Mouse (Mus musculus) heart, embryonic 12.5 days (tissue): ENCODE data around the gene Cacna1c. TPM values are rescaled to one million over a fixed set of nuclear protein-coding genes. Genes with fewer than 3 reads are reported as not detected.

Experiments used
- ATAC-seq: fragments of 200-750 bp; cut with Nextera tagmentation; 2 replicates; pipeline ENCODE4 v1.8.0; 2017; ENCODE audit warnings: moderate TSS enrichment, moderate library complexity; ENCODE audit not compliant: insufficient number of reproducible peaks, low FRiP score
- H3K27ac ChIP-seq: fragments of 300-500 bp; sonication (generic); 2 replicates; pipeline ENCODE4 v1.5.1; 2016; ENCODE audit warnings: mild to moderate bottlenecking, moderate library complexity; ENCODE audit not compliant: poor library complexity, severe bottlenecking
- H3K27me3 ChIP-seq: fragments of 300-500 bp; sonication (generic); replicated peaks from 2 replicates; pipeline ENCODE4 v1.6.1; 2016; ENCODE audit warnings: mild to moderate bottlenecking, moderate library complexity
- H3K36me3 ChIP-seq: fragments of 300-500 bp; sonication (generic); 2 replicates; pipeline ENCODE4 v1.6.1; 2016; ENCODE audit warnings: mild to moderate bottlenecking, moderate library complexity
- H3K4me1 ChIP-seq: fragments of 300-500 bp; sonication (generic); replicated peaks from 2 replicates; pipeline ENCODE4 v1.6.1; 2016; ENCODE audit warnings: mild to moderate bottlenecking
- H3K4me2 ChIP-seq: fragments of 300-500 bp; sonication (generic); 2 replicates; pipeline ENCODE4 v1.6.1; 2016; ENCODE audit warnings: mild to moderate bottlenecking, moderate library complexity
- H3K4me3 ChIP-seq: fragments of 300-500 bp; sonication (generic); 2 replicates; pipeline ENCODE4 v1.5.1; 2016; ENCODE audit warnings: mild to moderate bottlenecking
- H3K9ac ChIP-seq: fragments of 300-500 bp; sonication (generic); 2 replicates; pipeline ENCODE4 v1.6.1; 2016; ENCODE audit warnings: mild to moderate bottlenecking, moderate library complexity
- H3K9me3 ChIP-seq: fragments of 300-500 bp; sonication (generic); replicated peaks from 2 replicates; pipeline ENCODE4 v1.6.1; 2016; ENCODE audit warnings: mild to moderate bottlenecking, moderate library complexity
- WGBS: fragments of 180-500 bp; shearing (Covaris S2); methylation state at CpG from one replicate; pipeline ENCODE4 v1.1.7; 2016; 5-methylcytosine and 5-hydroxymethylcytosine counted together
- polyA plus RNA-seq: library from polyadenylated mRNA; unstranded; fragments of >200 nt; fragmentation: Nextera tagmentation; extraction: Ambion mirVana; gene quantifications from 2 replicates; pipeline ENCODE4 v1.2.1, GENCODE M21; 2016

The Cacna1c gene
- polyA plus RNA-seq, 1 experiment from 2014 or later: 58.1 TPM

- no peaks in the 10 kb centered on the region for H3K36me3 ChIP-seq
- H3K4me1 ChIP-seq: peaks cover 85% of the 10 kb centered on the region
- 56% methylated on average over 2 of the region's 2 CpGs for WGBS
- no peak overlapping the region for H3K4me2 ChIP-seq
- H3K4me3 ChIP-seq: no peak overlapping the region
- no peak overlapping the region for H3K27ac ChIP-seq
- no peak overlapping the region for H3K9ac ChIP-seq
- H3K27me3 ChIP-seq: no peaks in the 10 kb centered on the region
- no peak for ATAC-seq
- H3K9me3 ChIP-seq: no peaks in the 10 kb centered on the region
These were observed 347.6 kb downstream of the Cacna1c start for GRCm38 (mm10) chr6:118848640-118849039.

- Histone ChIP-seq H3K9me3 (no peaks in the 10 kb centered on the region), H3K9ac (no peak overlapping the region; the same call in 1 of the 2 replicates), H3K27me3 (no peaks in the 10 kb centered on the region), H3K4me2 (no peak overlapping the region), H3K27ac (peak overlapping the region; percentile 46), H3K4me1 (peaks cover 92% of the 10 kb centered on the region), H3K4me3 (no peak overlapping the region), H3K36me3 (no peaks in the 10 kb centered on the region)
- 66% methylated on average over 13 of the region's 13 CpGs for WGBS
- no peak for ATAC-seq
These were observed 348.5 kb downstream of the Cacna1c start for GRCm38 (mm10) chr6:118847751-118848150.

DNA sequence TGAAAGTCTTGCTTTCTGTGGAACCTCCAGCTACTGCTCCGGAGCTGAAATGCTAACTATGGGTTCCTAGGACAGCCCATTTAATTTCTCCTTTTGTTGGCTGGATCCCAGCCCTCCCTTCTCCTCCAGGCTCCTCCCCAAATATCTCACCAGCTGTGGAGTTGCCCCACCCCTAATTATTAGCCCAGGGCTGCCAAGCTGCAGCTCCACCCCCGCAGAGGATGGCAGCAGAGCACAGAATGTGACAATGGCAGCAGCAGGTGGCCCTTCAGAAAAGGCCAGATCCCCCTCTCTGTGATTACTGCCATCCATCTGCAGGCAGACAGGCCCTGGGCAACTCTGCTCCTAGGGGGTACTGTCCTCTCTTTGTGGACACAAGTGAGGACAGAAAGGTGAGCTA, 350.4 kb downstream of the Cacna1c start:
- Histone ChIP-seq H3K9me3 (no peaks in the 10 kb centered on the region), H3K4me3 (no peak overlapping the region), H3K4me2 (no peak overlapping the region), H3K36me3 (no peaks in the 10 kb centered on the region), H3K27ac (no peak overlapping the region), H3K27me3 (no peaks in the 10 kb centered on the region), H3K9ac (no peak overlapping the region), H3K4me1 (peaks cover 93% of the 10 kb centered on the region)
- no peak for ATAC-seq
- 17% methylated on average over 2 of the region's 2 CpGs for WGBS

- H3K9me3 ChIP-seq: no peaks in the 10 kb centered on the region
- H3K36me3 ChIP-seq: no peaks in the 10 kb centered on the region
- H3K4me2 ChIP-seq: no peak overlapping the region
- no peaks in the 10 kb centered on the region for H3K27me3 ChIP-seq
- no peak overlapping the region for H3K4me3 ChIP-seq
- ATAC-seq: no peak
- no peak overlapping the region for H3K9ac ChIP-seq
- WGBS: 62% methylated on average over 6 of the region's 6 CpGs
- no peak overlapping the region for H3K27ac ChIP-seq
- H3K4me1 ChIP-seq: peaks cover 94% of the 10 kb centered on the region
These were observed 351.0 kb downstream of the Cacna1c start for GRCm38 (mm10) chr6:118845180-118845579.

- 66% methylated on average over 8 of the region's 8 CpGs for WGBS
- Histone ChIP-seq H3K4me2 (no peak overlapping the region), H3K4me1 (peaks cover 95% of the 10 kb centered on the region), H3K9ac (no peak overlapping the region), H3K27ac (no peak overlapping the region), H3K9me3 (no peaks in the 10 kb centered on the region), H3K36me3 (no peaks in the 10 kb centered on the region), H3K27me3 (no peaks in the 10 kb centered on the region), H3K4me3 (no peak overlapping the region)
- ATAC-seq: no peak
These were observed 352.7 kb downstream of the Cacna1c start for GRCm38 (mm10) chr6:118843566-118843965.

DNA sequence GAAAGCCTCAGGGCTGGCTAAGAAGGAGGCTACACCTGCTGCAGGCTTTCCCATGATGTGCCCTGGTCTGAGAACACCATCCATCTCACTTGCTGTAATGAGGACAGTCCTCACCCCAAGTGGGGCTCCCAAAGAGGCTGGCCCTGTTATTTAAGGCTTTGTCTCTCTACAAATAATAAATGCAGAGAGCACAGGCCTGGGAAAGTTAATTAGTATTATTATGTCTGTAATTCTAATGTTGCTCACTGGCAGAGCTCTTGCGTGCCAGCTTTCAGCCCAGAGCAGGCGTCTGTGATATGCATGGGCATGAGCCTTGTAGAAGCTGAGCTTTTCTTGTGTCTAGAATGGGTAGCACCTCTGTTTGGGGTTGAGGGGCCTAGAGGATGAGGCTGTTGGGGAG, 354.3 kb downstream of the Cacna1c start:
- Histone ChIP-seq H3K27me3 (no peaks in the 10 kb centered on the region), H3K4me3 (no peak overlapping the region), H3K9ac (no peak overlapping the region), H3K9me3 (no peaks in the 10 kb centered on the region), H3K36me3 (no peaks in the 10 kb centered on the region), H3K4me1 (peaks cover 89% of the 10 kb centered on the region), H3K27ac (no peak overlapping the region), H3K4me2 (no peak overlapping the region)
- no peak for ATAC-seq
- 84% methylated on average over 2 of the region's 2 CpGs for WGBS

DNA sequence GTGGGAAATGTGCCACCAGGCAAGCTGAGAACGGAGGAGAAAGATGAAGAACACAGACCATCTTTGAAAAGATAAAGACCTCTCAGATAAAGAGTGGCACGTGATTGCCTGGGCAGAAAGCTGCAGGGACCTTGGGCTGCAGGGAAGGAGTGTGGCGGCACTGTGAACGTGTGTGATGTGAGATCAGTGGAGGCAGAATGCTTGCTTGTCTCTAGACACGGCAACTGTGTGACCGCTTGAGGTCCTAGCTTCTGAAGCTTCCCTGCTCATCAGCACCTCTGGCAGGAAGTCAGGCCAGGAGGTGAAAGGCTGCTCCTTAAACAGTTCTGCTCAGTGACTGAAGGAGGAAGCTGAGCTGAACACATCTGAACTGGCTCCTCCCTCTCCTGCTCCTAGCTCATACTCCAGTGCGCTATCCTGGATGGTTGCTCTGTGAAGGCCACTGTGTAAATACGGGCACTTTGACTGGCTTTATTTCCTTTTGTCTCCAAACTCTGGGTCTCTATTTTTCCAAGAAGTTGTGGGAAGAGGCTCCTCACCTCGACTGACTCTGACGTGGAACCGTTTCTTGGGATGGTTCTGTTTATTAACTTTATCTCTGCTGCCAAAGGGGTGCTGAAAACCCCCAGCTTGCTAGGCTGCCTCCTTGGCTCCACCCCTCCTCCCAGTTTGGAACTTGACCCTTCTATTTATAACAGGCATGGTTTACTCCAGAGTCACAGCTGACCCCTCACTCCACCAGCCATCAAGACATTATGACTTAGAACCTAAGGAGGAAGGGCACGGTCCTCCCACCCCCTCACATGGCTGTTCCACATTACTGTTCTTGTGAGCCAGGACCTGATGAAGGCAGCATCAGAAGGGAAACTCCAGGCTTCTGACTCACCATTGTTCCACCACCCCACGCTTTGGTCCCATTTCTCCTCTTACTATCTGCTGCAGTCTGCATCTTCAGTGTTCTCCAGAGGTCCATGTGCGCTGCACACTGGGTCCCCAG, 357.0 kb downstream of the Cacna1c start:
- H3K9ac ChIP-seq: no peak overlapping the region
- no peaks in the 10 kb centered on the region for H3K9me3 ChIP-seq
- peaks cover 87% of the 10 kb centered on the region for H3K4me1 ChIP-seq
- peak overlapping the region; percentile 1; the same call in 1 of the 2 replicates for H3K4me2 ChIP-seq
- peak overlapping the region; percentile 63 for H3K27ac ChIP-seq
- H3K27me3 ChIP-seq: no peaks in the 10 kb centered on the region
- H3K4me3 ChIP-seq: no peak overlapping the region
- WGBS: 20% methylated on average over 14 of the region's 14 CpGs
- H3K36me3 ChIP-seq: no peaks in the 10 kb centered on the region
- ATAC-seq: no peak

DNA sequence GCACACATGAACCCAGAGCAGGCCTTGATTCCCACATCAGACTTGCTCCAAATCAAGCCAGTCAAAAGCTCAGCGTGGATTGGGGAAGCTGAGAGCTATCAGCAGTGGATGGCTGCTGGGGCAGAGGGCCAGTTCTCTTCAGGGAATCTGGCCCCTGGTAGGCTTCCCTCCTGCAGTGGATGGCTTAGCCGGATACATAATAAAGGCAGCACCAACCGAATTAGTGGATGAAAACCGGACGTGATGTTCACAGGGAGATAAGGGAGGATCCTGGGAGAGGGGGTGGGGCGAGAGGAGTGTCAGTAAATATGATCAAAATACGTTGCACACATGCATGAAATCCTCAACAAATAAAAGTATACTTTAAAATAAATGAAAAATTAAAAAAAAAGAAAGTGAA, 359.5 kb downstream of the Cacna1c start:
- Histone ChIP-seq H3K9ac (no peak overlapping the region), H3K27ac (no peak overlapping the region), H3K27me3 (no peaks in the 10 kb centered on the region), H3K4me1 (peaks cover 82% of the 10 kb centered on the region), H3K4me3 (no peak overlapping the region), H3K4me2 (no peak overlapping the region), H3K9me3 (no peaks in the 10 kb centered on the region), H3K36me3 (no peaks in the 10 kb centered on the region)
- WGBS: 32% methylated on average over 7 of the region's 7 CpGs
- no peak for ATAC-seq

DNA sequence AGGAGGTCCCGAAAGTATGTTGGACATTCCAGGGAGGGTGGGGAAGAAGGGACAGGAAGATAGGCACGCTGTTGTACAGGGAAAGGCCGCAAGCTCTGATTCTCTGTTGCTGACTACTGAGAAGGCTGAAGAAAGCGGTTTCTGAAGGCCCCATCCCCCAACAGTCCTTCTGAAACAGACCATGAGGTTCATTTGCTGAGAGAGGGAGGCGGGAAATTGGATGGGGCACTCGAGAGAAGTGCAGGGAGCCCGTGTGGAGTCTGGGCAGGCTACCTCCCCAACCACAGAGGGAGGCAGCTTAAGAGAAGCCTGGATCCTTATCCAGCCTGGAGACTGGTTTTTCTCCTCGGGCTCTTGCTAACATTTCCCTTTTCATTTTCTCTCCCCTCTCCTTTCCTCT, 362.2 kb downstream of the Cacna1c start:
- H3K4me3 ChIP-seq: no peak overlapping the region
- peaks cover 67% of the 10 kb centered on the region for H3K4me1 ChIP-seq
- H3K36me3 ChIP-seq: no peaks in the 10 kb centered on the region
- no peak overlapping the region for H3K9ac ChIP-seq
- H3K27ac ChIP-seq: peak overlapping the region; percentile 41; the same call in 1 of the 2 replicates
- no peaks in the 10 kb centered on the region for H3K9me3 ChIP-seq
- H3K4me2 ChIP-seq: no peak overlapping the region
- WGBS: 40% methylated on average over 8 of the region's 8 CpGs
- no peaks in the 10 kb centered on the region for H3K27me3 ChIP-seq
- ATAC-seq: no peak

DNA sequence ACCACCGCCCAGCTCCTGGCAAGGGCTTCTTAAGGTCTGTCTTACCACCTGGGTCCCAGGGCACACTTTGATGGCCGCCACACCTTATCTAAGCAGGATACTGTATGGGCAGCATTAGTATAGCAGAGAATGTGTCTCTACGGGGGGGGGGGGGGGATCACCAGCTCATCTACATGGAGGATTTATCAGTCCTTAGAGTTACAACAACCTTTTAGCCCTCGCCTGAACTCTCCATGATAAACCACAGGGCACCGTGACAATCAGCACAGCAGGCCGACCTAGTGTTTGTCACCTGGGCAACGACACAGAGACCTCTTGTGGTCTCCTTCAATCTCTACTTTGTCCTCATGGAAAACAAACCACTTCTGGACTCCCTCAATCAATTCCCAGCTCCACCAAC, 363.2 kb downstream of the Cacna1c start:
- H3K27ac ChIP-seq: no peak overlapping the region
- H3K9me3 ChIP-seq: no peaks in the 10 kb centered on the region
- no peak for ATAC-seq
- H3K27me3 ChIP-seq: no peaks in the 10 kb centered on the region
- no peak overlapping the region for H3K4me3 ChIP-seq
- no peak overlapping the region for H3K4me2 ChIP-seq
- WGBS: 55% methylated on average over 7 of the region's 7 CpGs
- peaks cover 65% of the 10 kb centered on the region for H3K4me1 ChIP-seq
- no peaks in the 10 kb centered on the region for H3K36me3 ChIP-seq
- H3K9ac ChIP-seq: no peak overlapping the region

DNA sequence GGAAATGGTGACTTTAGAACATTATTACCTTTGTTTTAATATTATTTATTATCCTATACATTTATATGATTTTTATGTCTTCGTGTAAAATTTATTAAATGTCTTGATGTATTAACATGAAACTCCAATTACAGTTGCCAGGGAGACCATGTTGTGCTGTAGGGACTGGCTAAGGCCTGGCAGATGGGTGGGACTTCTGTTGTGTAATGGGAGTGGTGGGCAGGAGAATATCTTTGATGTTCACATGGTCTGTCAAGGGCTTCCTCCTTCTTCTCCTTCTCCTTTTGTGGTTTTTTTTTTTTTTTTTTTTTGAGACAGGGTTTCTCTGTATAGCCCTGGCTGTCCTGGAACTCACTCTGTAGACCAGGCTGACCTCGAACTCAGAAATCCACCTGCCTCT, 363.6 kb downstream of the Cacna1c start:
- H3K27me3 ChIP-seq: no peaks in the 10 kb centered on the region
- H3K4me2 ChIP-seq: no peak overlapping the region
- no peak for ATAC-seq
- H3K4me3 ChIP-seq: no peak overlapping the region
- H3K27ac ChIP-seq: no peak overlapping the region
- H3K9ac ChIP-seq: no peak overlapping the region
- 84% methylated on average over 2 of the region's 2 CpGs for WGBS
- peaks cover 65% of the 10 kb centered on the region for H3K4me1 ChIP-seq
- no peaks in the 10 kb centered on the region for H3K36me3 ChIP-seq
- H3K9me3 ChIP-seq: no peaks in the 10 kb centered on the region
